Mouse (Mus musculus) ES-Bruce4 (cell line): ENCODE results near the gene Taok1.

Experiments used
- CTCF ChIP-seq: IDR thresholded peaks from one replicate; pipeline ENCODE4 v1.8.1; 2011; ENCODE audit warnings: low read depth, low read length
- EP300 ChIP-seq: IDR thresholded peaks from 2 replicates; pipeline ENCODE4 v1.6.1; 2011; ENCODE audit warnings: low read depth, low read length; ENCODE audit not compliant: insufficient read depth
- POLR2A ChIP-seq: IDR thresholded peaks from one replicate; pipeline ENCODE4 v1.8.1; 2011; ENCODE audit warnings: low read length; ENCODE audit not compliant: insufficient read depth

DNA sequence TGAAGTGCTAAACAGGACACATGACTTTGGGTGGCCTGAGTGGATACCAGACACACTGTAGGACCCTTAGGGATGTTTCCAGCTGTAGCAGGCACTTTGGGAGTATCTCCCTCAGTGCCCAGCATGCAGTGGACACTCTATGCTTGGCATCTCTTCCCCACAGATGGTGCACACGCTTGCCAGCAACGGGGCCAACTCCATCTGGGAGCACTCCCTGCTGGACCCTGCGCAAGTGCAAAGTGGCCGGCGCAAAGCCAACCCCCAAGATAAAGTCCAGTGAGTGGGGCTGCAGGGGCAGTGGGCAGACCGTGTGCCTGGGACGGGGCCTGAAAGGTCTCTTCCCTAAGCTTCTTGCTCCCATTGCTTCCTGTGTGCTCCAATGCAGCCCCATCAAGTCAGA is 108.3 kb downstream of the Taok1 start:
- TF ChIP-seq CTCF (no peak), POLR2A (no peak), EP300 (no peak)
